26 mouse cellular contexts compared by ENCODE assay signal in genomic region chr15:81120946-81121345, GRCm38 (mm10).
DNase-seq lines count a peak whose midpoint lies in the region; ATAC-seq lines count a peak whose summit lies in the region.
"Had no signal": no experiment of that assay in that cellular context is flagged by ENCODE, and none has a peak within 500 bp of the region (broad histone marks: within the 10 kb centered on the region; RNA-seq: fewer than 3 reads in every experiment).

No protein-coding gene starts in this region.

- no peaks in the 10 kb centered on the region for H3K27me3 ChIP-seq in intestine, embryonic 15.5 days (replicated peaks)
- H3K27me3 ChIP-seq: embryonic facial prominence, embryonic 13.5 days; forebrain, embryonic 12.5 days; forebrain, embryonic 15.5 days; heart, embryonic 15.5 days; hindbrain, embryonic 13.5 days had no signal

- H3K27ac ChIP-seq in intestine, embryonic 15.5 days, result no peak overlapping the region
- H3K27ac ChIP-seq: embryonic facial prominence, embryonic 10.5 days; embryonic facial prominence, embryonic 13.5 days; forebrain, embryonic 12.5 days; forebrain, embryonic 15.5 days; heart, embryonic 15.5 days; hindbrain, embryonic 13.5 days had no signal

- peak; percentile 34 for DNase-seq in adrenal gland, adult 8-10 months
- DNase-seq in adrenal gland, postnatal 25 days, result no peak
- peak; percentile 41 for DNase-seq in adrenal gland, postnatal 10 days
- DNase-seq in adrenal gland, postnatal 14 days, result peak; percentile 34
- no peak for DNase-seq in cerebellum, postnatal 4 days (ENCODE audit: low spot score in 2 of 2)
- DNase-seq: cerebellum, adult 11 months; cerebellum, adult 2 months; cerebellum, adult 9-11 months; cerebellum, postnatal 25 days; embryo, embryonic 11 days; gastrocnemius, postnatal 36 days; heart, postnatal 36 days; kidney, adult 18-20 months had no signal

- H3K4me3 ChIP-seq in intestine, embryonic 15.5 days (replicated peaks), result no peak overlapping the region
- H3K4me3 ChIP-seq: embryonic facial prominence, embryonic 10.5 days; embryonic facial prominence, embryonic 13.5 days; erythroblast, embryonic 14.5 days; forebrain, embryonic 12.5 days; forebrain, embryonic 15.5 days; heart, embryonic 15.5 days; hindbrain, embryonic 10.5 days; hindbrain, embryonic 13.5 days had no signal

- H3K9me3 ChIP-seq in intestine, embryonic 15.5 days, result no peaks in the 10 kb centered on the region
- H3K9me3 ChIP-seq: embryonic facial prominence, embryonic 10.5 days; embryonic facial prominence, embryonic 13.5 days; forebrain, embryonic 12.5 days; forebrain, embryonic 15.5 days; heart, embryonic 15.5 days; hindbrain, embryonic 10.5 days; hindbrain, embryonic 13.5 days had no signal

- H3K4me1 ChIP-seq in intestine, embryonic 15.5 days (replicated peaks), result no peaks in the 10 kb centered on the region
- H3K4me1 ChIP-seq: heart, embryonic 15.5 days had no signal

- H3K9ac ChIP-seq in intestine, embryonic 15.5 days, result no peak overlapping the region
- H3K9ac ChIP-seq: embryonic facial prominence, embryonic 13.5 days; forebrain, embryonic 12.5 days; forebrain, embryonic 15.5 days; heart, embryonic 15.5 days; hindbrain, embryonic 13.5 days had no signal

- no peak for ATAC-seq in intestine, embryonic 15.5 days
- ATAC-seq: CD4-positive, CD25-positive, alpha-beta regulatory T cell, adult 4 months; forebrain, embryonic 15.5 days; hindbrain, embryonic 16.5 days; intestine, embryonic 16.5 days had no signal

- no peaks in the 10 kb centered on the region for H3K36me3 ChIP-seq in intestine, embryonic 15.5 days
- H3K36me3 ChIP-seq: forebrain, embryonic 12.5 days; forebrain, embryonic 15.5 days; heart, embryonic 15.5 days had no signal

- WGBS in intestine, embryonic 15.5 days, result 78% methylated on average over 7 of the region's 7 CpGs

- H3K4me2 ChIP-seq in intestine, embryonic 15.5 days (replicated peaks), result no peak overlapping the region
- H3K4me2 ChIP-seq: embryonic facial prominence, embryonic 13.5 days; forebrain, embryonic 12.5 days; forebrain, embryonic 15.5 days; heart, embryonic 11.5 days; heart, embryonic 15.5 days; hindbrain, embryonic 13.5 days had no signal

Comparison
In these comparisons a context has a peak if more than half of its experiments do, and no peak if none do; other contexts are left out.
1. DNase-seq: peak in adrenal gland, adult 8-10 months (single experiment), adrenal gland, postnatal 10 days (single experiment) and adrenal gland, postnatal 14 days (single experiment); none in adrenal gland, postnatal 25 days (single experiment) and cerebellum, postnatal 4 days (0 of 2).